Mouse (Mus musculus) small intestine, adult 2 months (tissue): ENCODE data around the gene Rhobtb1. TPM values are rescaled to one million over a fixed set of nuclear protein-coding genes. Genes with fewer than 3 reads are reported as not detected.

ENCODE experiments used
- H3K27ac ChIP-seq: fragments of 200-500 bp; 2 replicates; pipeline ENCODE4 v1.5.1; 2012; ENCODE audit warnings: low read depth, low read length, control low read depth, inconsistent platforms; ENCODE audit not compliant: insufficient read depth
- H3K27me3 ChIP-seq: fragments of 200-500 bp; 2 replicates; pipeline ENCODE4 v1.6.1; 2012; ENCODE audit warnings: mild to moderate bottlenecking, moderate library complexity, low read length, inconsistent platforms; ENCODE audit not compliant: control insufficient read depth, insufficient read depth
- H3K36me3 ChIP-seq: fragments of 200-500 bp; 2 replicates; pipeline ENCODE4 v1.6.1; 2012; ENCODE audit warnings: mild to moderate bottlenecking, low read length, control low read depth, inconsistent platforms; ENCODE audit not compliant: control insufficient read depth, insufficient read depth
- H3K4me1 ChIP-seq: fragments of 200-500 bp; 2 replicates; pipeline ENCODE4 v1.6.1; 2012; ENCODE audit warnings: low read length, inconsistent platforms, mixed read lengths; ENCODE audit not compliant: control insufficient read depth, insufficient read depth, insufficient read length
- H3K4me3 ChIP-seq: fragments of 200-500 bp; 2 replicates; pipeline ENCODE4 v1.5.1; 2012; ENCODE audit warnings: low read depth, mild to moderate bottlenecking, control low read depth, inconsistent platforms, low read length, moderate library complexity
- CTCF ChIP-seq: fragments of 200-500 bp; IDR thresholded peaks from 2 replicates; pipeline ENCODE4 v1.5.1; 2012; ENCODE audit warnings: low read depth, mild to moderate bottlenecking, control low read depth, inconsistent platforms, low read length, moderate library complexity, mixed read lengths; ENCODE audit not compliant: insufficient replicate concordance, insufficient read length; ENCODE audit errors: extremely low read depth
- POLR2A ChIP-seq: fragments of 200-500 bp; IDR thresholded peaks from 2 replicates; pipeline ENCODE4 v1.6.1; 2012; ENCODE audit warnings: low read depth, mild to moderate bottlenecking, control low read depth, inconsistent platforms, low read length, moderate library complexity
- WGBS: fragments of 180-500 bp; shearing (Covaris S2); methylation state at CpG from one replicate; pipeline ENCODE4 v1.1.7; 2018; 5-methylcytosine and 5-hydroxymethylcytosine counted together
- polyA plus RNA-seq: library from polyadenylated mRNA; depleted of rRNA; stranded (reverse); fragments of >200 nt; gene quantifications from 2 replicates; pipeline ENCODE4 v1.2.3, GENCODE M21; 2012

The Rhobtb1 gene
- polyA plus RNA-seq, 1 experiment: 7.9 TPM

- no peak overlapping the region for H3K4me3 ChIP-seq
- no peaks in the 10 kb centered on the region for H3K36me3 ChIP-seq
- TF ChIP-seq POLR2A: no peak
- no peak for TF ChIP-seq CTCF
- peak overlapping the region; percentile 10; the same call in 1 of the 2 replicates for H3K27ac ChIP-seq
- peaks cover 15% of the 10 kb centered on the region; the same call in 1 of the 2 replicates for H3K4me1 ChIP-seq
- H3K27me3 ChIP-seq: no peaks in the 10 kb centered on the region
- 38% methylated on average over 14 of the region's 14 CpGs for WGBS
Measured at GRCm38 (mm10) chr10:69218458-69219288, 67.4 kb downstream of the Rhobtb1 start.

- TF ChIP-seq POLR2A: no peak
- TF ChIP-seq CTCF: no peak
- peak overlapping the region; percentile 53; the same call in 1 of the 2 replicates for H3K27ac ChIP-seq
- H3K27me3 ChIP-seq: no peaks in the 10 kb centered on the region
Measured at GRCm38 (mm10) chr10:69219289-69219626, 68.0 kb downstream of the Rhobtb1 start.

GRCm38 (mm10) chr10:69220296-69220695, 69.1 kb downstream of the Rhobtb1 start:
- Histone ChIP-seq H3K27ac (peak overlapping the region; percentile 53), H3K4me3 (no peak overlapping the region), H3K36me3 (no peaks in the 10 kb centered on the region), H3K27me3 (no peaks in the 10 kb centered on the region), H3K4me1 (peaks cover 15% of the 10 kb centered on the region; the same call in 1 of the 2 replicates)
- 15% methylated on average over 6 of the region's 6 CpGs for WGBS
- TF ChIP-seq CTCF: no peak
- no peak for TF ChIP-seq POLR2A

More at GRCm38 (mm10) chr10:69219289-69219626, 68.0 kb downstream of the Rhobtb1 start:
- no peak overlapping the region for H3K4me3 ChIP-seq
- peaks cover 15% of the 10 kb centered on the region; the same call in 1 of the 2 replicates for H3K4me1 ChIP-seq
- 85% methylated on average over 2 of the region's 2 CpGs for WGBS
- H3K36me3 ChIP-seq: no peaks in the 10 kb centered on the region

- no peaks in the 10 kb centered on the region for H3K36me3 ChIP-seq
- H3K4me1 ChIP-seq: peaks cover 15% of the 10 kb centered on the region; the same call in 1 of the 2 replicates
- 98% methylated on average over 9 of the region's 9 CpGs for WGBS
- TF ChIP-seq CTCF: no peak
- TF ChIP-seq POLR2A: no peak
- H3K4me3 ChIP-seq: no peak overlapping the region
- no peaks in the 10 kb centered on the region for H3K27me3 ChIP-seq
- H3K27ac ChIP-seq: no peak overlapping the region
Measured at GRCm38 (mm10) chr10:69221148-69221547, 69.9 kb downstream of the Rhobtb1 start.

GRCm38 (mm10) chr10:69221955-69222354, 70.7 kb downstream of the Rhobtb1 start:
- TF ChIP-seq CTCF (no peak), POLR2A (no peak)
- no peaks in the 10 kb centered on the region for H3K27me3 ChIP-seq
- H3K4me3 ChIP-seq: no peak overlapping the region
- H3K36me3 ChIP-seq: no peaks in the 10 kb centered on the region
- peaks cover 15% of the 10 kb centered on the region; the same call in 1 of the 2 replicates for H3K4me1 ChIP-seq
- whole genome bisulfite sequencing: 49% methylated on average over 3 of the region's 3 CpGs
- no peak overlapping the region for H3K27ac ChIP-seq

GRCm38 (mm10) chr10:69223232-69223631, 72.0 kb downstream of the Rhobtb1 start:
- 83% methylated on average over 4 of the region's 4 CpGs for WGBS

GRCm38 (mm10) chr10:69224276-69224675, 73.0 kb downstream of the Rhobtb1 start:
- TF ChIP-seq CTCF (no peak), POLR2A (no peak)
- Histone ChIP-seq H3K27ac (peak overlapping the region; percentile 20), H3K4me3 (no peak overlapping the region), H3K4me1 (peaks cover 7% of the 10 kb centered on the region; the same call in 1 of the 2 replicates), H3K36me3 (no peaks in the 10 kb centered on the region), H3K27me3 (no peaks in the 10 kb centered on the region)
- 79% methylated on average over 7 of the region's 7 CpGs for WGBS

More at GRCm38 (mm10) chr10:69223232-69223631, 72.0 kb downstream of the Rhobtb1 start:
- TF ChIP-seq POLR2A (no peak), CTCF (no peak)
- Histone ChIP-seq H3K27me3 (no peaks in the 10 kb centered on the region), H3K4me3 (no peak overlapping the region), H3K36me3 (no peaks in the 10 kb centered on the region), H3K4me1 (peaks cover 12% of the 10 kb centered on the region; the same call in 1 of the 2 replicates), H3K27ac (no peak overlapping the region)
